Comparison of ENCODE assay signal across 8 mouse cellular contexts in the genomic region with DNA sequence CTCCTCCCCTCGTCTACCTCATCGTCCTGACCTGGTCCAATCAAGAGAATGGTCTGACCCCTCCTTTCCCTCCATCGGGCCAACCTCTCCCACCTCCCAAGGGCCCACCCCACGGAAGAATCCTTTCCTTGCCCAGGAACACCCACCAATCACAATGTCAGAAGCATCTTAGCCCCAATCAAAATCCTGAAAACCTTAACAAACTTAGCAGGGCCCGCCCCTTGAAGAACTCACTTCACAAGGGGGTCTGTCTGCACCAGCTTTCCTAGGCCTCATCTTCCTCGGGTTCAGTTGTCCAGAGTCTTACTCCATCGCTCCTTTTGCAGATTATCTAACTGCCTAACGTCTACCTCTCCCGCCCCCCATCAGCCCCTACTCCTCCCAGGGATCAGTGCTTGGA. TPM values are rescaled to one million over a fixed set of nuclear protein-coding genes. Genes with fewer than 3 reads are reported as not detected.
A peak's percentile ranks its signal among the peaks of the same experiment; 100 is the strongest.
DNase-seq lines count a peak whose midpoint lies in the region; ATAC-seq and TF ChIP-seq lines count a peak whose summit lies in the region.

No protein-coding gene starts in this region.

- peaks cover 22% of the 10 kb centered on the region for H3K79me2 ChIP-seq in myocyte (ENCODE audit: control insufficient read depth, insufficient read depth)

- ATAC-seq in hindbrain, postnatal 0 days = no peak

- peaks cover 29% of the 10 kb centered on the region for H3K4me1 ChIP-seq in embryonic facial prominence, embryonic 10.5 days
- H3K4me1 ChIP-seq in hindbrain, postnatal 0 days (ENCODE audit: insufficient read depth, low read length) = 0 out of 2 replicates have a peak, but pooled peaks cover 4% of the 10 kb centered on the region

- H3ac ChIP-seq in myocyte (ENCODE audit: control insufficient read depth, insufficient read length) = no peak overlapping the region

- no peak for TF ChIP-seq CTCF in layer of hippocampus, adult 2 months (conservative IDR thresholded peaks at IDR 0.05)
- TF ChIP-seq CTCF in hindbrain, postnatal 0 days (IDR thresholded peaks at IDR 0.05; ENCODE audit: low read depth) = no peak

- H3K4me3 ChIP-seq in layer of hippocampus, adult 2 months = peak overlapping the region; percentile 90
- H3K4me3 ChIP-seq in embryonic facial prominence, embryonic 10.5 days = peak overlapping the region; percentile 71
- peak overlapping the region; percentile 85 for H3K4me3 ChIP-seq in hindbrain, postnatal 0 days (ENCODE audit: low read length)
- H3K4me3 ChIP-seq in myocyte = peak overlapping the region; percentile 83

- peaks cover 47% of the 10 kb centered on the region for H3K36me3 ChIP-seq in embryonic facial prominence, embryonic 10.5 days (replicated peaks)
- H3K36me3 ChIP-seq in hindbrain, postnatal 0 days (ENCODE audit: insufficient read depth, low read length) = peaks cover 23% of the 10 kb centered on the region
- peaks cover 18% of the 10 kb centered on the region for H3K36me3 ChIP-seq in myocyte (ENCODE audit: control insufficient read depth, insufficient read depth)

- H3K9me3 ChIP-seq in embryonic facial prominence, embryonic 10.5 days = no peaks in the 10 kb centered on the region
- H3K9me3 ChIP-seq in hindbrain, postnatal 0 days (ENCODE audit: low read length) = no peaks in the 10 kb centered on the region

- H3K9ac ChIP-seq in hindbrain, postnatal 0 days (replicated peaks; ENCODE audit: low read length) = peak overlapping the region; percentile 83

- H3K27ac ChIP-seq in layer of hippocampus, adult 2 months = no peak overlapping the region
- H3K27ac ChIP-seq in embryonic facial prominence, embryonic 10.5 days (replicated peaks) = peak overlapping the region; percentile 85
- no peak overlapping the region for H3K27ac ChIP-seq in hindbrain, postnatal 0 days

- 15% methylated on average over 9 of the region's 9 CpGs for WGBS in embryonic facial prominence, embryonic 10.5 days
- WGBS in hindbrain, postnatal 0 days = 31% methylated on average over 9 of the region's 9 CpGs

- H3K4me2 ChIP-seq in hindbrain, postnatal 0 days (ENCODE audit: low read depth, low read length) = peak overlapping the region; percentile 68
- H3K4me2 ChIP-seq in myocyte (ENCODE audit: low read depth) = peak overlapping the region; percentile 86

- DNase-seq in layer of hippocampus, adult 2 months (ENCODE audit: low spot score in 2 of 2) = no peak
- DNase-seq in layer of hippocampus, adult 8-10 months (ENCODE audit: low spot score in 2 of 2) = no peak
- DNase-seq in embryonic facial prominence, embryonic 10.5 days (ENCODE audit: low spot score) = peak; percentile 48
- no peak for DNase-seq in hindbrain, postnatal 0 days (ENCODE audit: low spot score)
- DNase-seq in frontal cortex, postnatal 36 days (ENCODE audit: low spot score in 2 of 2) = no peak
- no peak for DNase-seq in adrenal gland, postnatal 36 days
- no peak for DNase-seq in right cerebral cortex, postnatal 25 days

- H3K27me3 ChIP-seq in embryonic facial prominence, embryonic 10.5 days (replicated peaks; ENCODE audit: low read depth, poor library complexity, severe bottlenecking) = no peaks in the 10 kb centered on the region
- H3K27me3 ChIP-seq in hindbrain, postnatal 0 days (ENCODE audit: insufficient read depth, low read length) = no peaks in the 10 kb centered on the region
- H3K27me3 ChIP-seq in myocyte (ENCODE audit: control insufficient read depth, insufficient read depth, insufficient read length) = no peaks in the 10 kb centered on the region

- TF ChIP-seq POLR2A in myocyte (IDR thresholded peaks at IDR 0.05; ENCODE audit: insufficient read length, low read depth) = no peak

TF ChIP-seq in myocyte, 11 proteins besides CTCF, POLR2A, EP300 and RAD21:
- TF ChIP-seq SRF (IDR thresholded peaks at IDR 0.05; ENCODE audit: control insufficient read depth, insufficient read length, low read depth) (no peak), POLR2AphosphoS2 (IDR thresholded peaks at IDR 0.05; ENCODE audit: insufficient read length, low read depth) (no peak), MYOG (IDR thresholded peaks at IDR 0.05; ENCODE audit: control insufficient read depth in 1 of 3, insufficient read depth in 1 of 3, insufficient read length in 2 of 3, low read depth in 2 of 3) (no peak), TCF12 (IDR thresholded peaks at IDR 0.05; ENCODE audit: insufficient read depth, poor library complexity, severe bottlenecking) (no peak), MYOD1 (IDR thresholded peaks at IDR 0.05; ENCODE audit: control insufficient read depth in 1 of 3, insufficient read length in 2 of 3, low read depth in 2 of 3) (no peak), E2F4 (IDR thresholded peaks at IDR 0.05; ENCODE audit: insufficient read depth) (no peak), USF1 (IDR thresholded peaks at IDR 0.05; ENCODE audit: low read depth) (no peak), REST (IDR thresholded peaks at IDR 0.05; ENCODE audit: insufficient read depth, insufficient read length) (no peak), MAX (IDR thresholded peaks at IDR 0.05; ENCODE audit: low read depth) (no peak), TCF3 (IDR thresholded peaks at IDR 0.05; ENCODE audit: insufficient read length, low read depth) (no peak), CEBPB (IDR thresholded peaks at IDR 0.05; ENCODE audit: insufficient read depth, poor library complexity, severe bottlenecking) (no peak)

RNA-seq across cellular contexts. Expression of a gene that starts 5.6 kb away (rescaled TPM):
- 100 to 1,000 TPM; 213 to 224 TPM for total RNA-seq in layer of hippocampus, adult 2 months (2021)
- 100 to 1,000 TPM; 196 to 240 (median 227) TPM for total RNA-seq in layer of hippocampus, adult 8-10 months (2022)
- polyA plus RNA-seq in embryonic facial prominence, embryonic 10.5 days (2016; fragmentation: Nextera tagmentation; extraction: Ambion mirVana) = 54.8 and 61.9 TPM in 2 replicates
- total RNA-seq in hindbrain, postnatal 0 days (2014; rRNA removed) = 289 and 322 TPM in 2 replicates
- 83.8 and 84.6 TPM in 2 replicates for polyA plus RNA-seq in hindbrain, postnatal 0 days (2015; fragmentation: Nextera tagmentation; extraction: Ambion mirVana)
- polyA plus RNA-seq in myocyte (2012; fragmentation: generic; extraction: Trizol) = 622 TPM
- total RNA-seq in adrenal gland, postnatal 36 days (2021) = 100 to 1,000 TPM; 587 to 633 TPM

RNA-seq across cellular contexts. Expression of a gene that starts 9.1 kb away (rescaled TPM):
- total RNA-seq in layer of hippocampus, adult 2 months (2021) = 1 to 10 TPM; 3.5 to 5.9 TPM
- total RNA-seq in layer of hippocampus, adult 8-10 months (2022) = 1 to 10 TPM; 4.4 to 6.9 (median 5.1) TPM
- polyA plus RNA-seq in embryonic facial prominence, embryonic 10.5 days (2016; fragmentation: Nextera tagmentation; extraction: Ambion mirVana) = 2.5 and 4.2 TPM in 2 replicates
- total RNA-seq in hindbrain, postnatal 0 days (2014; rRNA removed) = not detected in 2 replicates
- polyA plus RNA-seq in hindbrain, postnatal 0 days (2015; fragmentation: Nextera tagmentation; extraction: Ambion mirVana) = 8.1 and 9.7 TPM in 2 replicates
- polyA plus RNA-seq in myocyte (2012; fragmentation: generic; extraction: Trizol) = 112 TPM
- total RNA-seq in adrenal gland, postnatal 36 days (2021) = 100 to 1,000 TPM; 329 to 440 TPM

RNA-seq across cellular contexts. Expression of a gene that starts 23.5 kb away (rescaled TPM):
- total RNA-seq in layer of hippocampus, adult 2 months (2021) = 10 to 100 TPM; 48.9 to 52.0 TPM
- total RNA-seq in layer of hippocampus, adult 8-10 months (2022) = 10 to 100 TPM; 49.0 to 54.7 (median 50.3) TPM
- 19.9 and 20.1 TPM in 2 replicates for polyA plus RNA-seq in embryonic facial prominence, embryonic 10.5 days (2016; fragmentation: Nextera tagmentation; extraction: Ambion mirVana)
- total RNA-seq in hindbrain, postnatal 0 days (2014; rRNA removed) = 40.6 and 46.4 TPM in 2 replicates
- 10.0 and 10.2 TPM in 2 replicates for polyA plus RNA-seq in hindbrain, postnatal 0 days (2015; fragmentation: Nextera tagmentation; extraction: Ambion mirVana)
- polyA plus RNA-seq in myocyte (2012; fragmentation: generic; extraction: Trizol) = 13.2 TPM
- 10 to 100 TPM; 46.2 to 57.2 TPM for total RNA-seq in adrenal gland, postnatal 36 days (2021)

RNA-seq across cellular contexts. Expression of a gene that starts 38.7 kb away (rescaled TPM):
- total RNA-seq in layer of hippocampus, adult 2 months (2021) = 10 to 100 TPM; 59.6 to 59.8 TPM
- total RNA-seq in layer of hippocampus, adult 8-10 months (2022) = 10 to 100 TPM; 49.2 to 52.5 (median 49.3) TPM
- 174 and 177 TPM in 2 replicates for polyA plus RNA-seq in embryonic facial prominence, embryonic 10.5 days (2016; fragmentation: Nextera tagmentation; extraction: Ambion mirVana)
- 65.9 and 98.4 TPM in 2 replicates for total RNA-seq in hindbrain, postnatal 0 days (2014; rRNA removed)
- 177 and 189 TPM in 2 replicates for polyA plus RNA-seq in hindbrain, postnatal 0 days (2015; fragmentation: Nextera tagmentation; extraction: Ambion mirVana)
- 174 TPM for polyA plus RNA-seq in myocyte (2012; fragmentation: generic; extraction: Trizol)
- total RNA-seq in adrenal gland, postnatal 36 days (2021) = 10 to 100 TPM; 69.4 to 76.1 TPM

RNA-seq across cellular contexts. Expression of a gene that starts 39.1 kb away (rescaled TPM):
- 100 to 1,000 TPM; 113 to 116 TPM for total RNA-seq in layer of hippocampus, adult 2 months (2021)
- 100 to 1,000 TPM; 110 to 130 (median 118) TPM for total RNA-seq in layer of hippocampus, adult 8-10 months (2022)
- polyA plus RNA-seq in embryonic facial prominence, embryonic 10.5 days (2016; fragmentation: Nextera tagmentation; extraction: Ambion mirVana) = 270 and 275 TPM in 2 replicates
- 123 and 129 TPM in 2 replicates for total RNA-seq in hindbrain, postnatal 0 days (2014; rRNA removed)
- polyA plus RNA-seq in hindbrain, postnatal 0 days (2015; fragmentation: Nextera tagmentation; extraction: Ambion mirVana) = 466 and 473 TPM in 2 replicates
- 147 TPM for polyA plus RNA-seq in myocyte (2012; fragmentation: generic; extraction: Trizol)
- total RNA-seq in adrenal gland, postnatal 36 days (2021) = 10 to 100 TPM; 98.7 to 99.8 TPM

Comparison
In these comparisons a context has a peak if more than half of its experiments do, and no peak if none do; other contexts are left out.
1. RNA of a gene that starts 9.1 kb away (total RNA-seq): 329 to 440 TPM in adrenal gland, postnatal 36 days; 3.5 to 5.9 TPM in layer of hippocampus, adult 2 months, 4.4 to 6.9 TPM in layer of hippocampus, adult 8-10 months and not detected in hindbrain, postnatal 0 days; every median in the first group is over 10 times any median in the second.
2. Peak in every context shown above with its lines, with median percentiles within 50 percentile points of each other: H3K4me3 ChIP-seq.